Mouse (Mus musculus) CH12.LX (cell line): Measurements from ENCODE around the gene Lancl1.

ENCODE experiments used
- JUN ChIP-seq: IDR thresholded peaks from 2 replicates; pipeline ENCODE4 v1.6.1; 2011; ENCODE audit warnings: low read depth, mild to moderate bottlenecking, low read length, improper control_type of control experiment, moderate library complexity; ENCODE audit not compliant: insufficient read depth
- USF1 ChIP-seq: IDR thresholded peaks from 2 replicates; pipeline ENCODE4 v1.6.1; 2014; ENCODE audit warnings: low read depth, mild to moderate bottlenecking, inconsistent platforms, low read length, improper control_type of control experiment
- ZNF384 ChIP-seq: IDR thresholded peaks from 2 replicates; pipeline ENCODE4 v1.6.1; 2012; ENCODE audit warnings: low read depth, low read length, improper control_type of control experiment, inconsistent platforms

DNA sequence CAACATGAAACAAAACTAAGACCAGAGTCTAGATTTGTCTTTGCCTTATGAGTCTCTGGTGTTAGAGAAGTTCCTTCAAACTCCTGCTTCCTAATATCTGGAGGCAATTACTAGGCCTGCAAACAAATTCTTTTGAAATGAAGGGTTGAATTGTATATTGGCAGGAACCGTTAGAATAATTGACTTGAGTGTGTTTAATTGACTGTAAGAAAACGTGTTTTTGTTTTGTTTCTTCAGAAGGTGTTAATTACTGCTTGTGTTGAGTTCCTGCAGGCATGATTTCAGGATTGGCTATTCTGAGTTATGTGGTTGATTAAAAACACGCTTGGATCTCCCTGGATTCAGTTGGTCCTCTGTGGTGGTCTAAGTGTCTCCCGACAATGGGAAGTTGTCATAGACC is 14.0 kb upstream of the Lancl1 start:
- TF ChIP-seq USF1: no peak
- no peak for TF ChIP-seq ZNF384
- no peak for TF ChIP-seq JUN
